Mouse (Mus musculus) G1E (cell line): ENCODE measurements around the gene Endou.
"Not testable (repeated sequence)": the region's sequence is repeated elsewhere in the genome, so short reads cannot be mapped to it uniquely, and the experiment has no call there.

ENCODE experiments used
- CTCF ChIP-seq: IDR thresholded peaks from 2 replicates; pipeline ENCODE4 v1.5.1; 2012; ENCODE audit warnings: low read depth, low read length, inconsistent platforms, mixed read lengths
- GATA1 ChIP-seq: IDR thresholded peaks from 2 replicates; pipeline ENCODE4 v1.6.1; 2012; ENCODE audit warnings: borderline replicate concordance, low read length, inconsistent platforms, mixed read lengths
- POLR2AphosphoS5 ChIP-seq: IDR thresholded peaks from 2 replicates; pipeline ENCODE4 v1.6.1; 2012; ENCODE audit warnings: low read depth, low read length, inconsistent platforms; ENCODE audit not compliant: insufficient replicate concordance
- TAL1 ChIP-seq: conservative IDR thresholded peaks from 2 replicates; pipeline ENCODE4 v1.6.1; 2012; ENCODE audit warnings: low read depth, low read length, inconsistent platforms, mixed read lengths

DNA sequence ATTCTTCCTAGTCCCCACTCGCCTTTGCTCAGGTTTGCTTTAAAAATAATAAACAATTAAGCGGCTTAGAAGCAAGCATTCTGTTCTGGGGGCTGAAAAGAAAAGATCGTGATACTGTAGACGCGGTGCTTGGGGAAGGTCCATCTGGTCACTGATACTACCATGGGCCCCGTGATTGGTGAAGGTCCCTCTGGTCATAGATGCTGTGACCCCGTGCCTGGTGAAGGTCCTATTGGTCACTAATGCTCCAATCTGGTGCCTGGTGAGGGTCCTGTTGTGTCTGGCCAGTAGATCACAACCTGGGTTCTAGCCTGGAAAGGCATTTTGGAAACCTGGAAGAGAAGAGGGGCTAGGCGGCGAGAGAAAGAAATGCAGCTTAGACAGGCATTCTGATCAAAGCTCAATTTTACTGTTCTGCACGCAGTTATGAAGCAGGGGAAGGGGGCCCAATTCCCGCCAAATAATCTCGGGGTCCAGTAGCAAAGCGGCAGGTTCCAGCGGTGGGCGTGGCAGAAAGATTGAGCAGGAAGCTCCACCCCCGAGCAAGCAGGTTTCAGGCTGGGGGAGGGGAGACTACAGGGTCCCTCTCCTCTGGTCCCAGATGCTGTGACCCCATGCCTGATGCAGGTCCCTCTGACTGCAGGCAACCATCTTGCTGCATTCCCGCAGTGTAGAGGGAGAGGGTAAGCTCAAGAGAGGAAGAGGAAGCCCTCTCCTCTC is 62.8 kb downstream of the Endou start:
- TF ChIP-seq CTCF, TAL1, GATA1, POLR2AphosphoS5: not testable (repeated sequence)
